Mouse (Mus musculus) regulatory T cell (primary cell): ENCODE measurements around the gene Plod1.

Source experiments
- in situ Hi-C: fragments of 300-600 bp; cut with MboI, MseI; formaldehyde crosslinking; loops from one replicate; pipeline ENCODE4 v1.15.1; 2025; ENCODE audit warnings: high pct_unique_total_duplicates

Gene Plod1

GRCm38 (mm10) chr4:147936331-147936954 lies at the start of gene Plod1:
Plod1 (minus strand) TSS chr4:147936767.
- in situ Hi-C loops = no loop called here

GRCm38 (mm10) chr4:147985205-147986132 lies 48.9 kb upstream of the Plod1 start, which contains the start of gene Nppb:
Nppb (plus strand) TSS chr4:147985788.
- in situ Hi-C loops = no loop called here

GRCm38 (mm10) chr4:147979441-147979860 lies 42.9 kb upstream of the Plod1 start:
- in situ Hi-C loops = no loop called here

- in situ Hi-C loops = no loop called here
Measured at GRCm38 (mm10) chr4:147978391-147978790, 41.8 kb upstream of the Plod1 start.

GRCm38 (mm10) chr4:147977726-147978125 lies 41.2 kb upstream of the Plod1 start:
- in situ Hi-C loops = no loop called here

GRCm38 (mm10) chr4:147976237-147976636 lies 39.7 kb upstream of the Plod1 start:
- in situ Hi-C loops = no loop called here

GRCm38 (mm10) chr4:147969337-147969736 lies 32.8 kb upstream of the Plod1 start:
- in situ Hi-C loops = no loop called here

- in situ Hi-C loops = no loop called here
Measured at GRCm38 (mm10) chr4:147968816-147969215, 32.2 kb upstream of the Plod1 start.

- in situ Hi-C loops = no loop called here
Measured at GRCm38 (mm10) chr4:147965712-147966111, 29.1 kb upstream of the Plod1 start.

- in situ Hi-C loops = no loop called here
Measured at GRCm38 (mm10) chr4:147963623-147964022, 27.1 kb upstream of the Plod1 start.

GRCm38 (mm10) chr4:147962781-147963180 lies 26.2 kb upstream of the Plod1 start:
- in situ Hi-C loops = no loop called here

- in situ Hi-C loops = loop anchor here (5.0 to 10.0 kb wide), 2 partner anchors 52 to 485 kb away; partner anchors contain the start of genes Mtor and Ubiad1
Measured at GRCm38 (mm10) chr4:147959881-147960831, 23.6 kb upstream of the Plod1 start.

GRCm38 (mm10) chr4:147957141-147957540 lies 20.6 kb upstream of the Plod1 start:
- in situ Hi-C loops = loop anchor here (5.0 to 10.0 kb wide), 2 partner anchors 55 to 488 kb away; partner anchors contain the start of genes Mtor and Ubiad1

GRCm38 (mm10) chr4:147953590-147953989 lies 17.0 kb upstream of the Plod1 start:
- in situ Hi-C loops = loop anchor here (10.0 kb wide), 1 partner anchor 491 kb away; the partner anchor contains the start of genes Mtor and Ubiad1

GRCm38 (mm10) chr4:147947511-147947910 lies 10.9 kb upstream of the Plod1 start:
- in situ Hi-C loops = no loop called here

- in situ Hi-C loops = loop anchor here (5.0 kb wide), 1 partner anchor 89 kb away; no protein-coding TSS in a partner anchor
Measured at GRCm38 (mm10) chr4:147943005-147943404, 6.4 kb upstream of the Plod1 start.

GRCm38 (mm10) chr4:147941045-147942020 lies 4.8 kb upstream of the Plod1 start:
- in situ Hi-C loops = loop anchor here (5.0 kb wide), 1 partner anchor 91 kb away; no protein-coding TSS in a partner anchor

- in situ Hi-C loops = loop anchor here (5.0 kb wide), 1 partner anchor 92 kb away; no protein-coding TSS in a partner anchor
Measured at GRCm38 (mm10) chr4:147940576-147941044, 4.0 kb upstream of the Plod1 start, which contains the start of gene 2510039O18Rik. 2510039O18Rik (plus strand) TSS chr4:147940895.

- in situ Hi-C loops = loop anchor here (5.0 kb wide), 1 partner anchor 92 kb away; no protein-coding TSS in a partner anchor
Measured at GRCm38 (mm10) chr4:147940111-147940510, 3.5 kb upstream of the Plod1 start.
